Mouse (Mus musculus): ENCODE data around the gene Plxna2. TPM values are rescaled to one million over a fixed set of nuclear protein-coding genes. Genes with fewer than 3 reads are reported as not detected.

Plxna2 gene
- polyA plus RNA-seq, 1 experiment = not detected

GRCm38 (mm10) chr1:194706566-194706965, 88.5 kb downstream of the Plxna2 start:
- no peak for TF ChIP-seq GATA1 (IDR thresholded peaks at IDR 0.05; ENCODE audit: low read length)

DNA sequence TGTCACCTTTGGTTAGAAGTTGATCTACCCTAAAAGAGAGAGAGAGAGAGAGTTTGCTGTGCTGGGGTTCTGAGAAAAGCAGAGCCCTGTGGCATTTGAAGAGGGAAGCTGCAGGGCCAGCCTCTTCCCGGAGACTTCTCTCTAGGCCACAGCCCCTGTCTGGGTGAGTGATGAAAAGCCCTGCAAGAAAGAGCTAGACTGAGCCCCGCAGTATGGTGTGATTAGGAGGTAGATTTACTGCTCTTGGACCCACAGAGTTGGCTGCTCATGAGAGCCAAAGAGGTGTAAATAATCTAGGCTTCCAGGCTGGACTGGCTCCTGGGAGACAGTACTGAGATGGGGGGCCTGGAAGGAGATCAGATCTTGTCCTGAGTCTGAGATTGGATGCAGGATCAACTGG, 94.4 kb downstream of the Plxna2 start:
- TF ChIP-seq GATA1 (IDR thresholded peaks at IDR 0.05; ENCODE audit: low read length) = no peak

- no peak for TF ChIP-seq GATA1 (IDR thresholded peaks at IDR 0.05; ENCODE audit: low read length)
Observed at GRCm38 (mm10) chr1:194714138-194715031, 96.4 kb downstream of the Plxna2 start.

GRCm38 (mm10) chr1:194717451-194717874, 99.4 kb downstream of the Plxna2 start:
- no peak for TF ChIP-seq GATA1 (IDR thresholded peaks at IDR 0.05; ENCODE audit: low read length)

GRCm38 (mm10) chr1:194720406-194720805, 102.4 kb downstream of the Plxna2 start:
- no peak for TF ChIP-seq GATA1 (IDR thresholded peaks at IDR 0.05; ENCODE audit: low read length)

DNA sequence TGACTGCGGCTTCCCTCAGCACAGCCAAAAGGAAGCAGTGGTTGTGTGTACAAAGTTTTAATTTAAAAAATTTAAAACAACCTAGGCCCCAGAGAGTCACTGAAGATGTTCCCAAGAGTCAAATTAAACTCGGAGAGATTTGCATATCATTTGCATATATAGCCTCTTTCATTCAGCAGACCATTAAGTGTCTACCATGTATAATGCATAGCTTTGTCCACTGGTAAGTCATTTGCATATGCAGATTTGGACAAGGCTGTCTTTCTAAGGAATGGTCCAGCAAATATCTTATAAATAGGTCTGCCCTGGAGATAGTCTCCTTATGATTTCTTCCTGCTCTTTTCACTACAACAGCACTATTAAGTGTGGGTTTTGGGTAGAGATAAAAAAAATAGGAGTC, 103.2 kb downstream of the Plxna2 start:
- no peak for TF ChIP-seq GATA1 (IDR thresholded peaks at IDR 0.05; ENCODE audit: low read length)

DNA sequence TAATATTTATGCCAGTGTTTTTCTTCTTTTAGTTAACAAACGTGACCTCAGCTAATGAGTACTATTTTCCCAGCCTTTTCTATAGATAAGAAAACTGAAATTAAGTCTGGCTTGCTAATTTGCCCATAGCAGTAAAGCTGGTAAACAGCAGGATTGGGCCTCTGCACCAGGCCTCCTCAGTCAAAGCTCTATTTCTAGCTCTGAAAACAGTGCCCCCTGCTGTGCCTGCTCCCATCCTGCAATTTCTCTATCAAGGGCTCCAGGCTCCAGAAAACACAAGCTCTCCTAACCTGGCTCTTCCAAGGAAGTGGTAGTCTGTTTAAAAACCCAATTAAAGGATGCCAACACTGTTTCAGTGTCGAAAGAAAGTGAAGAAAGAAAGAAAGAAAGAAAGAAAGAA, 104.3 kb downstream of the Plxna2 start:
- TF ChIP-seq GATA1 (IDR thresholded peaks at IDR 0.05; ENCODE audit: low read length) = no peak

GRCm38 (mm10) chr1:194734836-194735235, 116.8 kb downstream of the Plxna2 start:
- no peak for TF ChIP-seq GATA1 (IDR thresholded peaks at IDR 0.05; ENCODE audit: low read length)

DNA sequence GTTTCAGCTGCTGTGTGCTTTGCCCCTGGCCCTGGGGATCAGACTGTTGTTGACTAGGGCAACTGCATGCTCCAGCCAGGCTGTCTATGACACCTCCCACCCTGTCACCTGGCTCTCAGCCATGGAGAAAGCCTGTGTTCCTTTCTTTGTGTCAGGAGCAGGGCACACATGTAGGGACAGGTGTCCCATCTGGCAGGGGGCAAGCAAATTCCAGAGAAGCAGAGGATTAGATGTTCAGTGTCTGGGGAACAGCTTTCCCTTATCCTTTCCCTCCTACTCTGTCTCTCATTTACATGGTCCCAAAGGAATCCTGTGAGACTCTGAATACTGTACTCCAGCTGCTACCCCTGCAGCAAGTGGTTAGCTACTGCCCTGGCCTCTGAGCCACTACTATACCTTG, 121.9 kb downstream of the Plxna2 start:
- no peak for TF ChIP-seq GATA1 (IDR thresholded peaks at IDR 0.05; ENCODE audit: low read length)

- TF ChIP-seq GATA1 (IDR thresholded peaks at IDR 0.05; ENCODE audit: low read length) = no peak
Observed at GRCm38 (mm10) chr1:194742901-194743422, 124.9 kb downstream of the Plxna2 start.

DNA sequence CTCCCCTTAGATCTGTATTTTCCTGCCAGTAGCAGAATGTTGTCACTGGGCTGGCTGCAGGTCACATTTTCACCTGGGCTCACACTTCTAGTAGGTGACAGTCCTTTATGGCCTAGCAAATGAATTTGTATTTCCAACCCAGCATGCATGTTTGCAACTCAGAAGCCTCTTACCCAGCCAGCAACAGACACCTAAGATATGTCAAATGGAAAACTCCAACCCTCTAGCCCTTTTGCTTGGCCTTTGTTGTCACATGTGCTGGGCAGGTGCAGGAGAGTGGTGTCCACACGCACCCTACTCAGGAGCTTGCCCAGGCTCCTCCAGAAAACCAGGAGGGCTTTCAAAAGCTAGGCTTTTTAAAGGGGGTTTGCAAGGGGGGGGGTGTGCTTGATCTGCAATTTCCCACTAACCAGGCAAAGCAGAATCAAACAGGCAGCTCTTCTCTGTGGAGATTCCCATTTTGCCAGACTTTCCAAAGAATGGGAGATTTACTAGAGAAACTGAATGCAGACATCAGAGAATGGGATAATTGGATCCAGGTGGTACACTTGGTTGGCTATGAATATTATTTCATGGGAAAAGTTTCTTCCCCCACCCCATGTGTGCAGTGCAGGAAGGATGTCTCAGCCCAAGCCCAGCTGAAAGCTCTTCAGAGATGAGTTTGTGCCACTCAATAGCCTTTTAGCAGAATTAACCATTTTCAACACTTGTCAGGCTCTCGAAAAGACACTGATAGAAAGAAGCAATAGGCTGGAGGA, 127.3 kb downstream of the Plxna2 start:
- TF ChIP-seq GATA1 (IDR thresholded peaks at IDR 0.05; ENCODE audit: low read length) = no peak

- no peak for TF ChIP-seq GATA1 (IDR thresholded peaks at IDR 0.05; ENCODE audit: low read length)
Observed at GRCm38 (mm10) chr1:194746332-194747249, 128.6 kb downstream of the Plxna2 start.

DNA sequence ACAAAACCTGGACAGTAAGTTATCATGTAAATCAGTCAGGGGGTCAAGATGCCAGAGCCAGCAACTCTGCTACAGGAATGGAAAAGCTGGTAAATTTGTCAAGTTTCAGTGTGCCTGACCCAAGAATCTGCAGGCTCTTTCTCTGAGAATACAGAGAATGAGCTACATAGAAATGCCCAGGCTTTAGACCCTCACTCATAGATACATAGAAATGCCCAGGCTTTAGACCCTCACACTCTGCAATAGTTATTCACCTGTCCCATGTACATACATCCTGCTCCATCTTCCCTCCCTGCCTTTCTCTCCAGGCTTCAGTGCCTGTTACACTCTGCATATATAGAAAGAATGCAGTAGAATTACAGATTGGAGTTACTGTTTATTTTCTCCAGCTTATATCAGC, 129.2 kb downstream of the Plxna2 start:
- TF ChIP-seq GATA1 (IDR thresholded peaks at IDR 0.05; ENCODE audit: low read length) = no peak

DNA sequence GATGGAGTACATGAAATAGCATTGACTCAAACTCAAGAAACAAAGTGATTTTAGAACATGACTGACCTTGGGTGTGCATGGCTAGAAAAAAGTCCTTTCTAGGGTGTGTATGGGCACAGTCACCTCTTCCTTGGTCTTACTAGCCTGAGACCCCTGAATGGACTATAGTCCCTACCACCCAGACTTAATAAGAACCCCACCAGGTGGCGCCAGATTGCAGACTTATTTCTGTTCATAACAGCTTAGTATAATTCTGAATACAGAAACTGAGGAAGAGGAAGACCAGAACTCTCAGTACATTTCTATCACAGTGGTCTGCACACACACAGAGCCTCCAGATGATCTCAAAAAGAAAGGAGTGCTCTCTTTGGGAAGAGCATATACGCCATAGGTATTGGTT, 135.2 kb downstream of the Plxna2 start:
- no peak for TF ChIP-seq GATA1 (IDR thresholded peaks at IDR 0.05; ENCODE audit: low read length)

DNA sequence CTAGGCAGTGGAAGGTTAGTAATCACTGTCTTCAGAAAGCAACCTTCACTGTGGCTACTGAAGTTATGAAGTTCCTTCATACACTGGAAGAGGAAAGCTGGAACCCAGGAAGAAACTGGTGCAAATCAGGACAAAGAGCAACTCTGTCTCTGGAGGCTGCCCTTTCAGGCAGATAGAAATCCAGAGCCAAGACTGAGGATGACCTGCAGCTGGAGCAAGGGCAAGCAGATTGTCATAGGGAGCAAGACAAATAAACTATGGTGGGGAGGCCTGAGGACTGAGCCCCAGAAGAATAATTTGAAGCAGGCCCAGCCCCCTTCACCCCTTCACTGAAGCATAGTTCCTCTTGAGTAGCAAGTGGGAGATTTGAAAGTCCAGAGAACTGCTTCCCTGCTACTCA, 138.0 kb downstream of the Plxna2 start:
- no peak for TF ChIP-seq GATA1 (IDR thresholded peaks at IDR 0.05; ENCODE audit: low read length)

Data from G1E-ER4 (cell line).